Mouse (Mus musculus): ENCODE measurements around the gene Ggt6. TPM values are rescaled to one million over a fixed set of nuclear protein-coding genes. Genes with fewer than 3 reads are reported as not detected.

Ggt6 gene
- total and polyA plus RNA-seq, 3 experiments: 0.13 to 0.19 TPM; not detected in 1

DNA sequence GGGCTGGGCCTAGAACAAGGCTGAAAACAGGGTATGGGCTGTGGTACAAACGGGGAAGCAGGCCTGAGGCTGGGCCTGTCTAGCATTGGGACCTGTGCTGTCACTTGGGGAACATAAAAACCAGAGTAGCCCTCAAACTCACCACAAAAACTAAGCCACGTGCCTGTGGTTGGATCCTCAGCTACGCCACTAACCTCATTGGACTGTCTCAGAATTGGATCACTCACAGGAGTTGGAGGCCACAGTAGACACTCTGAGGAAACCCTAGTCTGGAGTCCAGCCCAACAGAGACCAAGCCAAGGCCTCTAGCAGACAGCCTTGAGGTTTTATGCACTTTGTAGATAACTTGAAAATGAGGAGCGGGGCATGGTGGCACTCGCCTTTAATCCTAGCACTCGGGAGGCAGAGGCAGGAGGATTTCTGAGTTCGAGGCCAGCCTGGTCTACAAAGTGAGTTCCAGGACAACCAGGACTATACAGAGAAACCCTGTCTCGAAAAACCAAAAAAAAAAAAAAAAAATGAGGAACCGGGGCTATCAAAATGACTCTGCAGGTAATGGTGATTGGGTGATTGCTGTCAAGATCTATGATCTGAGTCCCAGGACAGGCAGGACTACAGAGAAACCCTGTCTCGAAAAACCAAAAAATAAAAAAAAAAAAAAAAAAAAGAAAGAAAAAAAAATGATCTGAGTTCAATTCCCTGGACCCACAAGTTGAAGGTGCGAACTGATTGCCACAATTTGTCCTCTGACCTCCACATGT lies 13.6 kb upstream of the Ggt6 start:
- TF ChIP-seq ETS1 (conservative IDR thresholded peaks at IDR 0.05; ENCODE audit: low read depth, low read length) (no peak), BHLHE40 (IDR thresholded peaks at IDR 0.05; ENCODE audit: low read depth, low read length) (peak; percentile 87), IRF4 (IDR thresholded peaks at IDR 0.05; ENCODE audit: low read depth, low read length) (peak; percentile 74), EP300 (IDR thresholded peaks at IDR 0.05; ENCODE audit: low read length) (peak; percentile 54), SMC3 (IDR thresholded peaks at IDR 0.05; ENCODE audit: low read depth, low read length) (no peak), TCF12 (IDR thresholded peaks at IDR 0.05; ENCODE audit: low read depth, low read length) (no peak), UBTF (IDR thresholded peaks at IDR 0.05; ENCODE audit: low read depth, low read length) (no peak), ZNF384 (IDR thresholded peaks at IDR 0.05; ENCODE audit: low read depth, low read length) (peak; percentile 89), CHD2 (IDR thresholded peaks at IDR 0.05; ENCODE audit: low read length) (no peak)
- Histone ChIP-seq H3K9me3 (replicated peaks; ENCODE audit: low read length) (peaks cover 5% of the 10 kb centered on the region), H3K27me3 (replicated peaks) (peaks cover 18% of the 10 kb centered on the region), H3K9ac (ENCODE audit: insufficient read depth, low read depth) (no peak overlapping the region), H3K36me3 (replicated peaks in 1 of 2; ENCODE audit: control insufficient read depth in 1 of 2, insufficient read depth in 1 of 2, low read length in 1 of 2) (no peaks in the 10 kb centered on the region), H3K4me2 (ENCODE audit: insufficient read depth, low read depth, poor library complexity, severe bottlenecking) (no peak overlapping the region), H3K27ac (ENCODE audit: insufficient read depth, low read depth) (no peak overlapping the region), H3K4me3 (replicated peaks in 1 of 3; ENCODE audit: low read depth in 2 of 3, low read length in 2 of 3, poor library complexity in 1 of 3) (no peak overlapping the region), H3K4me1 (ENCODE audit: control insufficient read depth in 1 of 2, insufficient read depth in 2 of 2) (peaks cover 0 to 13% of the 10 kb centered on the region in 2 experiments; a peak in 2 of 4 replicates), H3K79me2 (replicated peaks; ENCODE audit: control insufficient read depth, extremely low read depth, insufficient read depth, poor library complexity, severe bottlenecking) (no peaks in the 10 kb centered on the region)
- no peak for DNase-seq (ENCODE audit: extremely low read depth)
- in situ Hi-C loops (cut with MboI; ENCODE audit: low pct_ligation_motif_present, low pct_unique_long_range_greater_than_20kb, low sequenced_read_pairs) (loop anchor here (5.0 kb wide), 1 partner anchor 79 kb away; no protein-coding TSS in a partner anchor), dilution Hi-C loops (cut with MboI; ENCODE audit: extremely low pct_ligation_motif_present, extremely low pct_unique_long_range_greater_than_20kb, low sequenced_read_pairs) (no loop called here)

- in situ Hi-C loops (cut with MboI; ENCODE audit: low pct_ligation_motif_present, low pct_unique_long_range_greater_than_20kb, low sequenced_read_pairs): loop anchor here (5.0 kb wide), 1 partner anchor 81 kb away; no protein-coding TSS in a partner anchor
- dilution Hi-C loops (cut with MboI; ENCODE audit: extremely low pct_ligation_motif_present, extremely low pct_unique_long_range_greater_than_20kb, low sequenced_read_pairs): no loop called here
These were observed 11.6 kb upstream of the Ggt6 start for GRCm38 (mm10) chr11:72423686-72424085.

More at GRCm38 (mm10) chr11:72423686-72424085, 11.6 kb upstream of the Ggt6 start:
- Histone ChIP-seq H3K4me2 (ENCODE audit: insufficient read depth, low read depth, poor library complexity, severe bottlenecking) (no peak overlapping the region), H3K9me3 (replicated peaks; ENCODE audit: low read length) (peaks cover 12% of the 10 kb centered on the region), H3K27me3 (replicated peaks) (peaks cover 13% of the 10 kb centered on the region), H3K27ac (ENCODE audit: insufficient read depth, low read depth) (no peak overlapping the region), H3K36me3 (replicated peaks in 1 of 2; ENCODE audit: control insufficient read depth in 1 of 2, insufficient read depth in 1 of 2, low read length in 1 of 2) (no peaks in the 10 kb centered on the region), H3K4me3 (replicated peaks in 1 of 3; ENCODE audit: low read depth in 2 of 3, low read length in 2 of 3, poor library complexity in 1 of 3) (no peak overlapping the region), H3K79me2 (replicated peaks; ENCODE audit: control insufficient read depth, extremely low read depth, insufficient read depth, poor library complexity, severe bottlenecking) (no peaks in the 10 kb centered on the region), H3K9ac (ENCODE audit: insufficient read depth, low read depth) (no peak overlapping the region), H3K4me1 (ENCODE audit: control insufficient read depth in 1 of 2, insufficient read depth in 2 of 2) (peaks cover 0 to 5% of the 10 kb centered on the region in 2 experiments; a peak in 1 of 4 replicates)
- no peak for DNase-seq (ENCODE audit: extremely low read depth)
- TF ChIP-seq GABPA (IDR thresholded peaks at IDR 0.05; ENCODE audit: insufficient replicate concordance, low read depth, low read length) (no peak), BHLHE40 (IDR thresholded peaks at IDR 0.05; ENCODE audit: low read depth, low read length) (no peak), RAD21 (IDR thresholded peaks at IDR 0.05; ENCODE audit: low read depth, low read length) (no peak), USF1 (IDR thresholded peaks at IDR 0.05; ENCODE audit: low read depth, low read length) (no peak), CHD2 (IDR thresholded peaks at IDR 0.05; ENCODE audit: low read length) (no peak), E2F4 (IDR thresholded peaks at IDR 0.05; ENCODE audit: insufficient replicate concordance, low read depth, low read length) (no peak), JUND (conservative IDR thresholded peaks at IDR 0.05; ENCODE audit: low read depth, low read length) (no peak), MAZ (IDR thresholded peaks at IDR 0.05; ENCODE audit: low read depth, low read length) (no peak), USF2 (conservative IDR thresholded peaks at IDR 0.05; ENCODE audit: low read depth, low read length) (no peak), RCOR1 (conservative IDR thresholded peaks at IDR 0.05; ENCODE audit: low read depth, low read length) (no peak), MEF2A (IDR thresholded peaks at IDR 0.05; ENCODE audit: borderline replicate concordance, low read depth, low read length) (no peak), TCF12 (IDR thresholded peaks at IDR 0.05; ENCODE audit: low read depth, low read length) (no peak), NELFE (IDR thresholded peaks at IDR 0.05; ENCODE audit: low read depth, low read length) (no peak), SMC3 (IDR thresholded peaks at IDR 0.05; ENCODE audit: low read depth, low read length) (no peak), EP300 (IDR thresholded peaks at IDR 0.05; ENCODE audit: low read length) (no peak), KAT2A (IDR thresholded peaks at IDR 0.05; ENCODE audit: insufficient replicate concordance, low read length) (no peak), IRF4 (IDR thresholded peaks at IDR 0.05; ENCODE audit: low read depth, low read length) (no peak), POLR2A (IDR thresholded peaks at IDR 0.05; ENCODE audit: low read depth, low read length) (no peak), POLR2AphosphoS2 (IDR thresholded peaks at IDR 0.05; ENCODE audit: low read depth, low read length) (no peak)
